Comparison of ENCODE assay signal across 27 mouse cellular contexts in genomic region chr8:127572493-127572892, GRCm38 (mm10).
A peak's percentile ranks its signal among the peaks of the same experiment; 100 is the strongest.
DNase-seq lines count a peak whose midpoint lies in the region; ATAC-seq and TF ChIP-seq lines count a peak whose summit lies in the region.
"Had no signal": no experiment of that assay in that cellular context is flagged by ENCODE, and none has a peak within 500 bp of the region (broad histone marks: within the 10 kb centered on the region; RNA-seq: fewer than 3 reads in every experiment).

No protein-coding gene starts in this region.

- TF ChIP-seq CTCF in midbrain, postnatal 0 days (IDR thresholded peaks at IDR 0.05), result no peak

- no peaks in the 10 kb centered on the region for H3K9me3 ChIP-seq in forebrain, embryonic 13.5 days (replicated peaks)
- H3K9me3 ChIP-seq in forebrain, embryonic 12.5 days, result no peaks in the 10 kb centered on the region
- no peaks in the 10 kb centered on the region for H3K9me3 ChIP-seq in heart, embryonic 11.5 days (replicated peaks; ENCODE audit: control insufficient read depth, low read length)
- no peaks in the 10 kb centered on the region for H3K9me3 ChIP-seq in midbrain, embryonic 14.5 days (ENCODE audit: control insufficient read depth, low read length)
- no peaks in the 10 kb centered on the region for H3K9me3 ChIP-seq in midbrain, postnatal 0 days (ENCODE audit: low read length)
- H3K9me3 ChIP-seq: embryonic facial prominence, embryonic 12.5 days; embryonic facial prominence, embryonic 15.5 days; heart, embryonic 13.5 days; hindbrain, embryonic 12.5 days; hindbrain, embryonic 15.5 days had no signal

- no peak overlapping the region for H3K4me2 ChIP-seq in forebrain, embryonic 13.5 days
- no peak overlapping the region for H3K4me2 ChIP-seq in forebrain, embryonic 12.5 days
- H3K4me2 ChIP-seq in heart, embryonic 11.5 days, result no peak overlapping the region
- H3K4me2 ChIP-seq in midbrain, embryonic 14.5 days (ENCODE audit: low read length), result no peak overlapping the region
- no peak overlapping the region for H3K4me2 ChIP-seq in midbrain, postnatal 0 days (ENCODE audit: low read depth, low read length, poor library complexity, severe bottlenecking)
- H3K4me2 ChIP-seq: embryonic facial prominence, embryonic 12.5 days; embryonic facial prominence, embryonic 15.5 days; heart, embryonic 13.5 days; hindbrain, embryonic 12.5 days; hindbrain, embryonic 15.5 days had no signal

- no peaks in the 10 kb centered on the region for H3K27me3 ChIP-seq in forebrain, embryonic 13.5 days
- H3K27me3 ChIP-seq in forebrain, embryonic 12.5 days, result no peaks in the 10 kb centered on the region
- no peaks in the 10 kb centered on the region for H3K27me3 ChIP-seq in heart, embryonic 11.5 days (ENCODE audit: control insufficient read depth, insufficient read depth, low read length)
- H3K27me3 ChIP-seq in midbrain, embryonic 14.5 days (ENCODE audit: control insufficient read depth, insufficient read depth, low read length), result no peaks in the 10 kb centered on the region
- H3K27me3 ChIP-seq in midbrain, postnatal 0 days (ENCODE audit: insufficient read depth, low read length), result no peaks in the 10 kb centered on the region
- H3K27me3 ChIP-seq: embryonic facial prominence, embryonic 12.5 days; embryonic facial prominence, embryonic 15.5 days; heart, embryonic 13.5 days; hindbrain, embryonic 12.5 days; hindbrain, embryonic 15.5 days; Patski had no signal

- no peak overlapping the region for H3K9ac ChIP-seq in forebrain, embryonic 13.5 days
- H3K9ac ChIP-seq in forebrain, embryonic 12.5 days, result no peak overlapping the region
- H3K9ac ChIP-seq in heart, embryonic 11.5 days (ENCODE audit: low read depth, low read length), result no peak overlapping the region
- no peak overlapping the region for H3K9ac ChIP-seq in midbrain, embryonic 14.5 days (replicated peaks; ENCODE audit: low read length)
- H3K9ac ChIP-seq in midbrain, postnatal 0 days (replicated peaks; ENCODE audit: low read length, poor library complexity, severe bottlenecking), result no peak overlapping the region
- H3K9ac ChIP-seq: embryonic facial prominence, embryonic 12.5 days; embryonic facial prominence, embryonic 15.5 days; heart, embryonic 13.5 days; hindbrain, embryonic 12.5 days; hindbrain, embryonic 15.5 days had no signal

- DNase-seq in heart, adult 11 months, result peak; percentile 60
- no peak for DNase-seq in midbrain, embryonic 14.5 days
- DNase-seq in midbrain, postnatal 0 days (ENCODE audit: low spot score), result no peak
- DNase-seq in urinary bladder, postnatal 14 days (ENCODE audit: low spot score), result no peak
- DNase-seq in thymus, postnatal 4 days, result no peak
- DNase-seq: adrenal gland, postnatal 10 days; adrenal gland, postnatal 36 days; cerebellum, adult 11 months; cerebellum, adult 2 months; cerebellum, adult 9-11 months; cerebellum, postnatal 25 days; gastrocnemius, adult 2 months; gastrocnemius, postnatal 14 days; heart, adult 18-20 months; heart, postnatal 14 days; heart, postnatal 4 days; kidney, adult 18-20 months had no signal

- H3K4me1 ChIP-seq in forebrain, embryonic 13.5 days, result peaks cover 12% of the 10 kb centered on the region
- H3K4me1 ChIP-seq in forebrain, embryonic 12.5 days, result peaks cover 9% of the 10 kb centered on the region; the same call in 1 of the 2 replicates
- H3K4me1 ChIP-seq in heart, embryonic 11.5 days (ENCODE audit: control insufficient read depth, insufficient read depth, low read length), result no peaks in the 10 kb centered on the region
- H3K4me1 ChIP-seq in midbrain, embryonic 14.5 days (ENCODE audit: control insufficient read depth, insufficient read depth, low read length), result no peaks in the 10 kb centered on the region
- H3K4me1 ChIP-seq in midbrain, postnatal 0 days (ENCODE audit: insufficient read depth, low read length), result no peaks in the 10 kb centered on the region
- H3K4me1 ChIP-seq: embryonic facial prominence, embryonic 12.5 days; embryonic facial prominence, embryonic 15.5 days; hindbrain, embryonic 12.5 days; hindbrain, embryonic 15.5 days had no signal

- H3K4me3 ChIP-seq in forebrain, embryonic 13.5 days, result no peak overlapping the region
- no peak overlapping the region for H3K4me3 ChIP-seq in forebrain, embryonic 12.5 days (replicated peaks)
- H3K4me3 ChIP-seq in heart, embryonic 11.5 days (ENCODE audit: low read depth, low read length), result no peak overlapping the region
- no peak overlapping the region for H3K4me3 ChIP-seq in midbrain, embryonic 14.5 days (replicated peaks; ENCODE audit: low read depth, low read length)
- no peak overlapping the region for H3K4me3 ChIP-seq in midbrain, postnatal 0 days (ENCODE audit: low read depth, low read length)
- H3K4me3 ChIP-seq: embryonic facial prominence, embryonic 12.5 days; embryonic facial prominence, embryonic 15.5 days; gastrocnemius, adult 2 months; heart, embryonic 13.5 days; hindbrain, embryonic 12.5 days; hindbrain, embryonic 15.5 days had no signal

- H3K36me3 ChIP-seq in forebrain, embryonic 13.5 days (ENCODE audit: poor library complexity, severe bottlenecking), result no peaks in the 10 kb centered on the region
- H3K36me3 ChIP-seq in forebrain, embryonic 12.5 days (replicated peaks), result no peaks in the 10 kb centered on the region
- H3K36me3 ChIP-seq in heart, embryonic 11.5 days (ENCODE audit: control insufficient read depth, insufficient read depth, low read length), result no peaks in the 10 kb centered on the region
- H3K36me3 ChIP-seq in midbrain, embryonic 14.5 days (ENCODE audit: control insufficient read depth, insufficient read depth, low read length), result no peaks in the 10 kb centered on the region
- no peaks in the 10 kb centered on the region for H3K36me3 ChIP-seq in midbrain, postnatal 0 days (ENCODE audit: insufficient read depth, low read length)
- H3K36me3 ChIP-seq: embryonic facial prominence, embryonic 12.5 days; embryonic facial prominence, embryonic 15.5 days; heart, embryonic 13.5 days; hindbrain, embryonic 12.5 days; hindbrain, embryonic 15.5 days had no signal

- no peak overlapping the region for H3K27ac ChIP-seq in forebrain, embryonic 13.5 days
- no peak overlapping the region for H3K27ac ChIP-seq in forebrain, embryonic 12.5 days
- no peak overlapping the region for H3K27ac ChIP-seq in heart, embryonic 11.5 days (ENCODE audit: low read depth, low read length)
- 0 out of 2 replicates have a peak overlapping the region, but pooled peaks have one; percentile 26 for H3K27ac ChIP-seq in midbrain, embryonic 14.5 days (replicated peaks; ENCODE audit: low read depth, low read length)
- no peak overlapping the region for H3K27ac ChIP-seq in midbrain, postnatal 0 days (ENCODE audit: low read depth, low read length)
- H3K27ac ChIP-seq: embryonic facial prominence, embryonic 12.5 days; embryonic facial prominence, embryonic 15.5 days; gastrocnemius, adult 2 months; heart, embryonic 13.5 days; hindbrain, embryonic 12.5 days; hindbrain, embryonic 15.5 days had no signal

- peak; percentile 27; the same call in 1 of the 2 replicates for ATAC-seq in forebrain, embryonic 13.5 days
- ATAC-seq in forebrain, embryonic 12.5 days (ENCODE audit: low FRiP score), result no peak
- ATAC-seq in heart, embryonic 11.5 days (replicated peaks; ENCODE audit: insufficient number of reproducible peaks, low FRiP score, low TSS enrichment), result no peak
- ATAC-seq in midbrain, embryonic 14.5 days (ENCODE audit: low FRiP score, low TSS enrichment), result no peak
- ATAC-seq in midbrain, postnatal 0 days (ENCODE audit: low FRiP score), result no peak
- ATAC-seq: intestine, embryonic 16.5 days; Patski had no signal

- WGBS in forebrain, embryonic 13.5 days, result 82% methylated on average over 4 of the region's 4 CpGs
- WGBS in forebrain, embryonic 12.5 days, result 85% methylated on average over 4 of the region's 4 CpGs
- WGBS in heart, embryonic 11.5 days (ENCODE audit: insufficient replicate concordance), result 90% methylated on average over 4 of the region's 4 CpGs
- 87% methylated on average over 4 of the region's 4 CpGs for WGBS in midbrain, embryonic 14.5 days
- 80% methylated on average over 4 of the region's 4 CpGs for WGBS in midbrain, postnatal 0 days
